Mouse (Mus musculus): ENCODE results near the gene Tnfaip8l1.

The Tnfaip8l1 gene

GRCm38 (mm10) chr17:56185281-56186141, 23.2 kb downstream of the Tnfaip8l1 start:
- peak; percentile 86 for DNase-seq

GRCm38 (mm10) chr17:56191266-56191665, 29.0 kb downstream of the Tnfaip8l1 start:
- no peak for DNase-seq

- DNase-seq, result no peak
These were observed 32.1 kb downstream of the Tnfaip8l1 start for GRCm38 (mm10) chr17:56194357-56194756.

GRCm38 (mm10) chr17:56194765-56195164, 32.5 kb downstream of the Tnfaip8l1 start:
- no peak for DNase-seq

- DNase-seq, result peak; percentile 29
These were observed 34.6 kb downstream of the Tnfaip8l1 start for GRCm38 (mm10) chr17:56196860-56197259.

- DNase-seq, result no peak
These were observed 38.3 kb downstream of the Tnfaip8l1 start for GRCm38 (mm10) chr17:56200586-56200985.

GRCm38 (mm10) chr17:56201642-56202041, 39.4 kb downstream of the Tnfaip8l1 start:
- no peak for DNase-seq

GRCm38 (mm10) chr17:56202476-56202875, 40.2 kb downstream of the Tnfaip8l1 start:
- DNase-seq, result no peak

- no peak for DNase-seq
These were observed 41.5 kb downstream of the Tnfaip8l1 start for GRCm38 (mm10) chr17:56203729-56204128.

- peak; percentile 77 for DNase-seq
These were observed 44.1 kb downstream of the Tnfaip8l1 start for GRCm38 (mm10) chr17:56206276-56206884.

- DNase-seq, result no peak
These were observed 44.9 kb downstream of the Tnfaip8l1 start for GRCm38 (mm10) chr17:56206986-56207674.

GRCm38 (mm10) chr17:56207963-56208530, 45.8 kb downstream of the Tnfaip8l1 start:
- no peak for DNase-seq

- DNase-seq, result peak; percentile 69
These were observed 46.5 kb downstream of the Tnfaip8l1 start for GRCm38 (mm10) chr17:56208821-56209220.

GRCm38 (mm10) chr17:56211090-56211489, 48.8 kb downstream of the Tnfaip8l1 start:
- DNase-seq, result no peak

- DNase-seq, result peak; percentile 32
These were observed 50.4 kb downstream of the Tnfaip8l1 start for GRCm38 (mm10) chr17:56212676-56213075.

GRCm38 (mm10) chr17:56214229-56214628, 52.0 kb downstream of the Tnfaip8l1 start:
- DNase-seq, result no peak

- no peak for DNase-seq
These were observed 55.4 kb downstream of the Tnfaip8l1 start for GRCm38 (mm10) chr17:56217670-56218069.

GRCm38 (mm10) chr17:56218377-56219191, 56.3 kb downstream of the Tnfaip8l1 start, which contains the start of gene Dpp9:
Gene Dpp9, minus strand, starts transcription at chr17:56218905.
- DNase-seq, result peak; percentile 96

GRCm38 (mm10) chr17:56219251-56219650, 57.0 kb downstream of the Tnfaip8l1 start:
- no peak for DNase-seq

- peak; percentile 65 for DNase-seq
These were observed 57.5 kb downstream of the Tnfaip8l1 start for GRCm38 (mm10) chr17:56219805-56220204.
